Mouse (Mus musculus) cortical plate, adult 2 months (tissue): ENCODE measurements around the gene Pank1.

Source experiments
- CTCF ChIP-seq: fragments of 200-500 bp; IDR thresholded peaks from 2 replicates; pipeline ENCODE4 v1.5.1; 2011; ENCODE audit warnings: mild to moderate bottlenecking, control low read depth, low read length; ENCODE audit not compliant: insufficient read depth; ENCODE audit errors: extremely low read depth
- POLR2A ChIP-seq: fragments of 200-500 bp; IDR thresholded peaks from 2 replicates; pipeline ENCODE4 v1.6.1; 2011; ENCODE audit warnings: mild to moderate bottlenecking, low read length, control low read depth; ENCODE audit not compliant: insufficient read depth; ENCODE audit errors: extremely low read depth

DNA sequence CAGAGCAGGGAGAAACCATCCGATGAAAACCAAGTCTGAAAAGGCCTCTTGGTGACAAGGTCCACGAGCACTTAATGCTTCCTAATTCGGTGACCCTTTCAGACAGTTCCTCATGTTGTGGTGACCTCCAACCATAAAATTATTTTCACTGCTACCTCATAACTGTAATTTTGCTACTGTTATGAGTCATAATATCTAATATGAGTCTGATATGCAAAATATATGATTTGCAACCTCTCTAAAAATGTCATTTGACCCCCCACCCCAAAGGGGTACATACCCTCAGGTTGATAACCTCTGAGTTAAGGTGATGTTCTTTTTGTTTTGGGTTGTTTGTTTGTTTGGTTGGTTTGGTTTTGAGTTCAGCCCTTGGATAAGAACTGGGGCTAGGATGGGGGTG, 32.2 kb downstream of the Pank1 start:
- TF ChIP-seq CTCF (no peak), POLR2A (no peak)
